24 mouse cellular contexts compared by ENCODE assay signal in the genomic region with DNA sequence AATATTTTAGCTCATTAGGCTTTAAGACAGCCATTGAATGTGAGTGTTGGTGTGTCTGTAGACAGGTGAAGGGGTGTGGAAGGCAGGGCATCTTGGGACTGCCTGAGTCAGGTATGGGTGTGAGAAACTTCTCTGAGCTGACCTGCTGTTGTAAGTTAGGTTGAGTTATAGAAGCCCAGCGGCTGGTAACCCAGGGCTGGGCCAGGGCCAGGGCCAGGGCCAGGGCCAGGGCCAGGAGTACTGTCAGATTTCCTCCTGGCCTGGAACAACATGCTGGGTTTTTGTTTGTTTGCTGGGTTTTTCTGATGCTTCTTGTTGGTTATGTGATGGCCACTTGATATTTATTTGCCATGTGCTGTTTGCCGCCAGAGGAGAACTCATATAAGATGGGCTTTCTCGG.
"Had no signal": no experiment of that assay in that cellular context is flagged by ENCODE, and none has a peak within 500 bp of the region (broad histone marks: within the 10 kb centered on the region; RNA-seq: fewer than 3 reads in every experiment).

No protein-coding gene starts in this region.

- H3K4me3 ChIP-seq: embryonic facial prominence, embryonic 10.5 days; embryonic facial prominence, embryonic 12.5 days; embryonic facial prominence, embryonic 13.5 days; embryonic facial prominence, embryonic 15.5 days; erythroblast, embryonic 14.5 days; forebrain, embryonic 10.5 days; forebrain, embryonic 12.5 days; forebrain, embryonic 13.5 days; forebrain, embryonic 15.5 days; heart, adult 2 months; heart, embryonic 10.5 days had no signal

- DNase-seq: cerebellum, adult 9-10 months; cerebellum, adult 9-11 months; cerebellum, postnatal 10 days; cerebellum, postnatal 14 days; cerebellum, postnatal 25 days; cerebellum, postnatal 36 days; embryo, embryonic 11 days; forebrain, postnatal 0 days; gastrocnemius, postnatal 10 days; gastrocnemius, postnatal 14 days; gastrocnemius, postnatal 25 days; gastrocnemius, postnatal 36 days; heart, adult 18-20 months; heart, adult 2 months had no signal

- H3K27ac ChIP-seq: embryonic facial prominence, embryonic 10.5 days; embryonic facial prominence, embryonic 12.5 days; embryonic facial prominence, embryonic 13.5 days; embryonic facial prominence, embryonic 15.5 days; forebrain, embryonic 10.5 days; forebrain, embryonic 12.5 days; forebrain, embryonic 13.5 days; forebrain, embryonic 15.5 days; heart, adult 2 months; heart, embryonic 10.5 days had no signal
